Mouse (Mus musculus) mature B cell (primary cell): Measurements from ENCODE around the gene Iqcj.

ENCODE experiments used
- in situ Hi-C: fragments of 300-500 bp; cut with MboI; formaldehyde crosslinking; loops from 2 replicates; pipeline ENCODE4 v1.14.3; 2019

Iqcj gene

DNA sequence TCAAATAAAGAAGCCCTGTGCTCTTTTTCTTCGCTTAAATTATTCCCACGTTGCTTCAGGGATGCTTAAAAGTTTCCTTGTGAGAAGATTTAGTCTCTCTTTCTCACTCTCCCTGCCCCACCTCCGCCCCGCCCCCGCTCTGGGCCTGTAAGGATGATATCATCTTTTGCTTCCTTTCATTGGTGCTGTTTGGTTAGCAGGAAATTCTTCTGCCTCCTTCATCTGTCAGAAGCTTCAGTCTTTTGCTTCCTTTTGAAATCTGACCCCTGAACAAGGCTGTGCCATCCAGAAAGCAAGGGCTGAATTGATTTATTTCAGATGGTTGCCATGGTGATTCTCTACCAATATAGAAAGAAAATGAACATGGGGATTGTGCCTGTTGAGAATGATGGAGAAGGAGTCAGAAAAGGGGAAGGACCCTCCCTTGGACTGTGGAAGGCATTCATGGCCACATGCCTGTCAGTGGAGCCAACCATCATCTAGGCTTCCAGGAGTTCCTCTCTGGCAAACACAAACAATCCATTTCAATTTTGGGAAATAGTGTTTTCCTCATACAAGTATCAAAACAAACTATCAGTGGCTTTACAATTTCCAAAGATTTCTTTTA, 62.5 kb downstream of the Iqcj start:
- in situ Hi-C loops = no loop called here

- in situ Hi-C loops = no loop called here
These were observed 67.7 kb downstream of the Iqcj start for GRCm38 (mm10) chr3:67959672-67960071.

- in situ Hi-C loops = no loop called here
These were observed 68.1 kb downstream of the Iqcj start for GRCm38 (mm10) chr3:67960133-67960532.

DNA sequence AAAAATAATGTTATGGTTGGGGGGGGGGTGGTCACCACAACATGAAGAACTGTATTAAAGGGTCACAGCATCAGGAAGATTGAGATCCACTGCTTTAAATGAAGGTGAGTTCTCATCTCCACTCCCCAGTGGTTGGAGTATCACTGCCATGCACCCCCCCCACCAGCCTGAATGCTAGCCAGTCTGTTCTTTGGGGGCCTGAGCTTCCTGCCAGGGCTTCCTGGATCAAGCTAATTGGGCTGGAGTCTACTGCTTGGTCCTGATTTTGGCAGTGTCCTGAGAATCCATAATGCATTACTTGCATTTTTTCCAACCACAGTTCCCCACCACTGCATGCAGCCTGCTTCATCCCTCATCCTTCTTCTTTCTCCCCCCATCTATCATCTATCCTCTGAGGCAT, 68.7 kb downstream of the Iqcj start:
- in situ Hi-C loops = no loop called here

GRCm38 (mm10) chr3:67961934-67962639, 70.1 kb downstream of the Iqcj start:
- in situ Hi-C loops = no loop called here

DNA sequence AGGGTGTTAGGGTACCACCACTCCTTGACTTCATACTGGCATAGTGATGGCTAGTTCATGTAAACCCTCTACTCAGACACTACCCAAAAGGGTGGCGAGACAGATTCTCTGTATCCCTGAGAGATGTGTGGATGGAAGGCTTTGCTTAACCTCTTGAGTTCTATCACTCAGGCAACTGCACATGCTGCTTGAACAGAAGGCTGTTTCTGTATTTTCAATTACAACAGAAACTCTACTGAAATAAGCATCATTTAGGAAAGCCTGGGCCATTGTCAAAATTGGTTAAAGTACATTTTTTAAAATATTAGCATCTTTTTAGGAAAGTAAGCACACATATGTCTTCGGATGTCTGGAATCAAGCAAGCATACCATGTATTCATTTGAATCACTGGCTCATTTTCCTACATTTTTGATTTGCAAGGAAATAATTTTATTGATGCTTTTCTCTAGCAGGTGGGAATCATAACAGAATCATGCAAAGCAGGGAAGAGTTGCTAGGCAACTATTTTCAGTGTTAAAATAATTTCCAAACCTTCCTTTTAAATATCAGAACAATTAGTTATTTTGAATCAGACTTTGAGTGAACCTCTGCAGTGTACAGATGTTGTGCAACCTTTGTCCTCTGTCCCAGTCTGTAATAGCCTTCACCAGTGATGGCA, 82.4 kb downstream of the Iqcj start:
- in situ Hi-C loops = no loop called here

DNA sequence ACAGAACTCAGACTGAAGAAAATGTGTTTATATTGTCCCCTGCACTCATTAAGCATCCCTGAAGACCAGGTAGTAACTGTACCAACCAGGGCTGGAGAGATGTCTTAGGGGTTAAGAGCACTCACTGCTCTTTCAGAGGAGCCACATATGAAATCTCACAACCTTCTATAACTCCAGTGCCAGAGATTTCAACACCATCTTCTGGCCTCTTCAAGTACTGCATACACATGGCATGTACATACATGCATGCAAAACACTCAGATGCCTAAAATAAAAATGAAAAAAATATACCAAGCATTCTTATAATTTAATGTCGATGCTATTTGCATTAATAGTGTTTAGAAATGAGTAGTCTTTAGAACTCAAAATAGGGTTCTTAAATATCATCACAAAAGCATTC, 88.0 kb downstream of the Iqcj start:
- in situ Hi-C loops = no loop called here

DNA sequence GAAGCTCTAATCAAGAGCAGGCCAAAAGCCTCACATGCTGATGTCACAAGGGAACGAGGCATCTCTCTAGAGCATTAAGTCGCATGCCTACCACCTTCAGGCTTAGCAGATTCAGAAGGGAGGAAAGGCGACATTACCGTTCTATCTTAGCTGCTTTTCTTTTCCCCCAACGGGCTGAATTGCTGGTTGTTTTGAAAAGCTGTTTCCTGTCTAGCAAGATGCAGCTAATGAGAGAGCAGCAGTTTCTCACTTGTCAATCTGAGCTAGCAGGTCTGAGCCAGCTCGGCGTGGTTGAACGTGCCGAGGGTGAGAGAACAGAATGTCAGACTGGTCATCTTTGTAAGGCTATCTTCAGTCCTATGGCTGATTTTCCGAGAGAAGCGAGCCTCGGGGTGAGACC, 91.3 kb downstream of the Iqcj start:
- in situ Hi-C loops = no loop called here

DNA sequence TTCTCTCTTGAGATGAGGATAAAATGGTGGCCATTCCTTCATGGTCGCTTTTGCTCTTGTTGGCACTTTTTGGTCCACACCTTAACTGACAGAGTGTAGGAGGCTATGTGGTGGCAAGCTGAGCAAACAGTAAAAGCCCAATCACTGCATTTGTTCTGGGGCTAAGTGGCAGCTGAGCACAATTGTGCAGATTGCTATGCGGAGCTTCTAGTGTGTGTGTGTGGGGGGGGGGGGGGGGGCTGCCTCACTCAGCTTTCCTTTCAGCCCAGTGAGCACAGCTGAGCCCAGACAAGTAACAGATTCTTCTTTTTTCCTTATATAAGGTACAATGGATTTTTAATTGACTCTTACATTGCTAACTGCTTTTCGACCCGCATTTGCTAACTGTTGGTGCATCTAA, 110.4 kb downstream of the Iqcj start:
- in situ Hi-C loops = no loop called here

GRCm38 (mm10) chr3:68012342-68012741, 120.3 kb downstream of the Iqcj start:
- in situ Hi-C loops = no loop called here

GRCm38 (mm10) chr3:68015786-68016185, 123.8 kb downstream of the Iqcj start:
- in situ Hi-C loops = no loop called here

DNA sequence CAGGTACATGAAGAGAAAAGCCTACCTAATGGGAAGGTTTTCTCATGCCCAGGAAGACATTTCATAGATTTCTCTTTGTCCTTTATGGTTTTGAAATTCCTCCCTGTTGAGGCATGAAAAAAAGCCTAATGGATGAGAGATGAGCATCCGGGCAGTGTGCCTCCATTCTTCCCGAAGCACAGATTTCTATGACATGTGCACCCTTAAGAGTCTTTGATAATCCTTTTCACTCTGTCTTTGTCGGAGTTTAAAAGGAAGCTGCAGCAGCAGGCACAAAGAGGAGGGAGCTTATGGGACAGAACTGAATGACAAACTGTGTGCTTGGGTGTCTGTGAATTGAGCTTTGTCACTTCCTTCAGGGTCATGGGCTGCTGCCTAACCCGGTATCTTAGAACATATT, 127.4 kb downstream of the Iqcj start:
- in situ Hi-C loops = no loop called here

GRCm38 (mm10) chr3:68036097-68036496, 144.1 kb downstream of the Iqcj start:
- in situ Hi-C loops = no loop called here

DNA sequence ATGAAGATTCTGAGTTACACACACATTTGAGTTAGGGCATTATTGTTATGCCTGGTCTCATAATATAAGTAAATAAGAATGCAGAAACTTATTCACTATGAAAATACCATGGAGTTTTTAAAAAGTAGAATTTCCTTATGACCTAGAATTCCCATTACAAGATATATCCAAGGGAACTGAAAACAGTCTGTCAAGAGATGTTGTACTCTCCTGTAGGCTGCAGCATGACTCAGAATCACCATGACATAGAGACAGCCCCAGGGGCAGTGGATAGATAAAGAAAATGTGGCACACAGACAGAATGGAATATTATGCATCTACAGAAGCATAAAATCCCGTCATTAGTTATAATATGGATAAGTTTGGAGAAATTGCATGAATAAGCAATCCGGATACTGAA, 150.9 kb downstream of the Iqcj start:
- in situ Hi-C loops = no loop called here

GRCm38 (mm10) chr3:68045475-68046416, 153.7 kb downstream of the Iqcj start:
- in situ Hi-C loops = no loop called here

- in situ Hi-C loops = no loop called here
These were observed 161.5 kb downstream of the Iqcj start for GRCm38 (mm10) chr3:68053538-68053937.

- in situ Hi-C loops = no loop called here
These were observed 163.1 kb downstream of the Iqcj start for GRCm38 (mm10) chr3:68055071-68055470.

- in situ Hi-C loops = no loop called here
These were observed 164.6 kb downstream of the Iqcj start for GRCm38 (mm10) chr3:68056373-68057275.

GRCm38 (mm10) chr3:68059162-68059800, 167.3 kb downstream of the Iqcj start:
- in situ Hi-C loops = no loop called here

DNA sequence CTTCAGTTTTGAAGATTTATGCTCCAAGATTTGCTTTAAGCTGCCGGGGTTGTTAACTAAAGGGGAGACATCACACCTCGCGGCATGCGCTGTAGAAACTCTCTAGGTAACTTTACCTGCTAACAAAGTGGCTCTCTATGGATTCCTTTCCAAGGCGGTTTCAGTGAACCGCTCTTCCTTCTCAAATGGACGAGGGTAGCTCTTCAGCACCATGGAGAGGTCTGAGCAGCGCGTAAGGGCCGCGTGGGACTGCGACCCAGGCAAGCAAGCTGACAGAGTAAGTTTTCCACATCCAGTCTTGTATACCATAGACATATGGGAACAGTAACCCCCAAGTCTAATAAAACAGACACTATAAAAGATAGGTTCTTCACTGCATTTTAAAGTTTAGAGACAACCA, 172.7 kb downstream of the Iqcj start, which contains the start of gene Schip1:
Schip1 (plus strand) TSS at position 72 of the 400 bp plus-strand sequence.
- in situ Hi-C loops = no loop called here
